Mouse (Mus musculus) ovary, adult 18-20 months (tissue): ENCODE results near the gene Cradd.

Experiments
- DNase-seq: peaks from one replicate; pipeline ENCODE4 v3.0.0; 2022; ENCODE audit warnings: low spot score, mixed read lengths

Cradd gene

GRCm38 (mm10) chr10:95238667-95239066 is 85.3 kb downstream of the Cradd start:
- no peak for DNase-seq

- DNase-seq = peak; percentile 34
Observed at GRCm38 (mm10) chr10:95236226-95236625, 87.7 kb downstream of the Cradd start.

- DNase-seq = no peak
Observed at GRCm38 (mm10) chr10:95234661-95235060, 89.3 kb downstream of the Cradd start.

- DNase-seq = no peak
Observed at GRCm38 (mm10) chr10:95233044-95233443, 90.9 kb downstream of the Cradd start.

GRCm38 (mm10) chr10:95232554-95232953 is 91.4 kb downstream of the Cradd start:
- DNase-seq = no peak

GRCm38 (mm10) chr10:95228192-95228591 is 95.7 kb downstream of the Cradd start:
- DNase-seq = no peak

GRCm38 (mm10) chr10:95227590-95227989 is 96.3 kb downstream of the Cradd start:
- DNase-seq = no peak

- DNase-seq = no peak
Observed at GRCm38 (mm10) chr10:95226772-95227171, 97.2 kb downstream of the Cradd start.

GRCm38 (mm10) chr10:95225006-95225405 is 98.9 kb downstream of the Cradd start:
- no peak for DNase-seq

GRCm38 (mm10) chr10:95223211-95223610 is 100.7 kb downstream of the Cradd start:
- DNase-seq = no peak

- no peak for DNase-seq
Observed at GRCm38 (mm10) chr10:95221914-95222313, 102.0 kb downstream of the Cradd start.

- DNase-seq = no peak
Observed at GRCm38 (mm10) chr10:95220536-95220935, 103.4 kb downstream of the Cradd start.

GRCm38 (mm10) chr10:95218683-95219060 is 105.3 kb downstream of the Cradd start:
- peak; percentile 25 for DNase-seq

GRCm38 (mm10) chr10:95217956-95218682 is 105.8 kb downstream of the Cradd start:
- DNase-seq = peak; percentile 70

GRCm38 (mm10) chr10:95215324-95215723 is 108.6 kb downstream of the Cradd start:
- DNase-seq = no peak

- DNase-seq = no peak
Observed at GRCm38 (mm10) chr10:95213820-95214219, 110.1 kb downstream of the Cradd start.

- no peak for DNase-seq
Observed at GRCm38 (mm10) chr10:95213311-95213710, 110.6 kb downstream of the Cradd start.

- DNase-seq = no peak
Observed at GRCm38 (mm10) chr10:95211660-95212059, 112.3 kb downstream of the Cradd start.

GRCm38 (mm10) chr10:95210664-95211372 is 113.1 kb downstream of the Cradd start:
- DNase-seq = no peak

- no peak for DNase-seq
Observed at GRCm38 (mm10) chr10:95210167-95210566, 113.8 kb downstream of the Cradd start.

GRCm38 (mm10) chr10:95207423-95207822 is 116.5 kb downstream of the Cradd start:
- no peak for DNase-seq

- DNase-seq = no peak
Observed at GRCm38 (mm10) chr10:95201514-95201913, 122.4 kb downstream of the Cradd start.

GRCm38 (mm10) chr10:95200323-95200722 is 123.6 kb downstream of the Cradd start:
- DNase-seq = no peak
